ENCODE assay signal across 12 mouse cellular contexts in genomic region chr19:15726785-15727406, GRCm38 (mm10).
DNase-seq lines count a peak whose midpoint lies in the region; ATAC-seq lines count a peak whose summit lies in the region.
"Had no signal": no experiment of that assay in that cellular context is flagged by ENCODE, and none has a peak within 500 bp of the region (broad histone marks: within the 10 kb centered on the region; RNA-seq: fewer than 3 reads in every experiment).

No protein-coding gene starts in this region.

- H3K9ac ChIP-seq in neural tube, embryonic 15.5 days (replicated peaks), result no peak overlapping the region
- no peak overlapping the region for H3K9ac ChIP-seq in hindbrain, embryonic 11.5 days (ENCODE audit: low read depth, low read length)
- H3K9ac ChIP-seq in midbrain, embryonic 13.5 days (replicated peaks), result no peak overlapping the region
- H3K9ac ChIP-seq: lung, embryonic 14.5 days had no signal

- 0 out of 2 replicates have a peak, but pooled peaks cover 6% of the 10 kb centered on the region for H3K4me1 ChIP-seq in neural tube, embryonic 15.5 days
- H3K4me1 ChIP-seq in hindbrain, embryonic 11.5 days (replicated peaks; ENCODE audit: control insufficient read depth, insufficient read depth, low read length), result no peaks in the 10 kb centered on the region
- H3K4me1 ChIP-seq in midbrain, embryonic 13.5 days (replicated peaks), result peaks cover 7% of the 10 kb centered on the region

- 41% methylated on average over 13 of the region's 13 CpGs for WGBS in neural tube, embryonic 15.5 days
- 33% methylated on average over 13 of the region's 13 CpGs for WGBS in hindbrain, embryonic 11.5 days
- 35% methylated on average over 13 of the region's 13 CpGs for WGBS in midbrain, embryonic 13.5 days

- H3K27ac ChIP-seq in neural tube, embryonic 15.5 days (replicated peaks), result no peak overlapping the region
- H3K27ac ChIP-seq in hindbrain, embryonic 11.5 days (ENCODE audit: low read depth, low read length), result no peak overlapping the region
- H3K27ac ChIP-seq in midbrain, embryonic 13.5 days, result no peak overlapping the region

- no peak overlapping the region for H3K4me2 ChIP-seq in neural tube, embryonic 15.5 days
- H3K4me2 ChIP-seq in hindbrain, embryonic 11.5 days (replicated peaks; ENCODE audit: low read depth, low read length), result no peak overlapping the region
- no peak overlapping the region; the same call in 1 of the 2 replicates for H3K4me2 ChIP-seq in midbrain, embryonic 13.5 days (replicated peaks)
- H3K4me2 ChIP-seq: heart, embryonic 11.5 days; lung, embryonic 14.5 days had no signal

- no peak overlapping the region for H3K4me3 ChIP-seq in neural tube, embryonic 15.5 days (replicated peaks)
- no peak overlapping the region for H3K4me3 ChIP-seq in hindbrain, embryonic 11.5 days (ENCODE audit: low read depth, low read length)
- H3K4me3 ChIP-seq in midbrain, embryonic 13.5 days (replicated peaks), result no peak overlapping the region

- peak; percentile 31 for DNase-seq in neural tube, embryonic 10.5 days (ENCODE audit: extremely low spot score, low spot score)
- DNase-seq in hindbrain, embryonic 11.5 days (ENCODE audit: low spot score), result peak; percentile 54
- DNase-seq in heart, adult 9 months (ENCODE audit: low spot score in 2 of 2), result no peak
- DNase-seq in ovary, postnatal 36 days (ENCODE audit: low spot score), result no peak
- DNase-seq in frontal cortex, adult 2 months (ENCODE audit: extremely low spot score in 1 of 2, low spot score in 1 of 2), result no peak
- DNase-seq in right cerebral cortex, adult 18-20 months, result no peak
- DNase-seq: lung, embryonic 14.5 days had no signal

- no peaks in the 10 kb centered on the region for H3K9me3 ChIP-seq in neural tube, embryonic 15.5 days (replicated peaks)
- H3K9me3 ChIP-seq in hindbrain, embryonic 11.5 days (ENCODE audit: control insufficient read depth, low read length), result no peaks in the 10 kb centered on the region
- H3K9me3 ChIP-seq in midbrain, embryonic 13.5 days, result no peaks in the 10 kb centered on the region
- H3K9me3 ChIP-seq: G1E had no signal

- no peak; the same call in 1 of the 2 replicates for ATAC-seq in neural tube, embryonic 15.5 days (ENCODE audit: low FRiP score)
- peak; percentile 75 for ATAC-seq in hindbrain, embryonic 11.5 days (ENCODE audit: low FRiP score)
- peak; percentile 93 for ATAC-seq in midbrain, embryonic 13.5 days
- ATAC-seq: intestine, postnatal 0 days had no signal

- H3K36me3 ChIP-seq in neural tube, embryonic 15.5 days, result no peaks in the 10 kb centered on the region
- no peaks in the 10 kb centered on the region for H3K36me3 ChIP-seq in hindbrain, embryonic 11.5 days (ENCODE audit: control insufficient read depth, insufficient read depth, low read length)
- H3K36me3 ChIP-seq in midbrain, embryonic 13.5 days, result no peaks in the 10 kb centered on the region
- H3K36me3 ChIP-seq: G1E had no signal

- no peaks in the 10 kb centered on the region for H3K27me3 ChIP-seq in neural tube, embryonic 15.5 days (replicated peaks)
- 0 out of 2 replicates have a peak, but pooled peaks cover 2% of the 10 kb centered on the region for H3K27me3 ChIP-seq in hindbrain, embryonic 11.5 days (ENCODE audit: control insufficient read depth, insufficient read depth, low read length)
- peaks cover 63% of the 10 kb centered on the region for H3K27me3 ChIP-seq in midbrain, embryonic 13.5 days

Comparison
In these comparisons a context has a peak if more than half of its experiments do, and no peak if none do; other contexts are left out.
1. DNase-seq: peak in neural tube, embryonic 10.5 days (single experiment) and hindbrain, embryonic 11.5 days (single experiment); none in heart, adult 9 months (0 of 2), ovary, postnatal 36 days (single experiment), frontal cortex, adult 2 months (0 of 2) and right cerebral cortex, adult 18-20 months (single experiment).